Mouse (Mus musculus) small intestine, adult 2 months (tissue): ENCODE results near the gene Cd248. TPM values are rescaled to one million over a fixed set of nuclear protein-coding genes. Genes with fewer than 3 reads are reported as not detected.

Experiments
- H3K27ac ChIP-seq: fragments of 200-500 bp; 2 replicates; pipeline ENCODE4 v1.5.1; 2012; ENCODE audit warnings: low read depth, low read length, control low read depth, inconsistent platforms; ENCODE audit not compliant: insufficient read depth
- H3K27me3 ChIP-seq: fragments of 200-500 bp; 2 replicates; pipeline ENCODE4 v1.6.1; 2012; ENCODE audit warnings: mild to moderate bottlenecking, moderate library complexity, low read length, inconsistent platforms; ENCODE audit not compliant: control insufficient read depth, insufficient read depth
- H3K36me3 ChIP-seq: fragments of 200-500 bp; 2 replicates; pipeline ENCODE4 v1.6.1; 2012; ENCODE audit warnings: mild to moderate bottlenecking, low read length, control low read depth, inconsistent platforms; ENCODE audit not compliant: control insufficient read depth, insufficient read depth
- H3K4me1 ChIP-seq: fragments of 200-500 bp; 2 replicates; pipeline ENCODE4 v1.6.1; 2012; ENCODE audit warnings: low read length, inconsistent platforms, mixed read lengths; ENCODE audit not compliant: control insufficient read depth, insufficient read depth, insufficient read length
- H3K4me3 ChIP-seq: fragments of 200-500 bp; 2 replicates; pipeline ENCODE4 v1.5.1; 2012; ENCODE audit warnings: low read depth, mild to moderate bottlenecking, control low read depth, inconsistent platforms, low read length, moderate library complexity
- CTCF ChIP-seq: fragments of 200-500 bp; IDR thresholded peaks from 2 replicates; pipeline ENCODE4 v1.5.1; 2012; ENCODE audit warnings: low read depth, mild to moderate bottlenecking, control low read depth, inconsistent platforms, low read length, moderate library complexity, mixed read lengths; ENCODE audit not compliant: insufficient replicate concordance, insufficient read length; ENCODE audit errors: extremely low read depth
- POLR2A ChIP-seq: fragments of 200-500 bp; IDR thresholded peaks from 2 replicates; pipeline ENCODE4 v1.6.1; 2012; ENCODE audit warnings: low read depth, mild to moderate bottlenecking, control low read depth, inconsistent platforms, low read length, moderate library complexity
- WGBS: fragments of 180-500 bp; shearing (Covaris S2); methylation state at CpG from one replicate; pipeline ENCODE4 v1.1.7; 2018; 5-methylcytosine and 5-hydroxymethylcytosine counted together
- polyA plus RNA-seq: library from polyadenylated mRNA; depleted of rRNA; stranded (reverse); fragments of >200 nt; gene quantifications from 2 replicates; pipeline ENCODE4 v1.2.3, GENCODE M21; 2012

The Cd248 gene
- polyA plus RNA-seq, 1 experiment, result 3.4 TPM

- Histone ChIP-seq H3K27ac (no peak overlapping the region), H3K27me3 (no peaks in the 10 kb centered on the region), H3K4me3 (no peak overlapping the region), H3K4me1 (peaks cover 5% of the 10 kb centered on the region), H3K36me3 (peaks cover 25% of the 10 kb centered on the region)
- no peak for TF ChIP-seq CTCF
- no peak for TF ChIP-seq POLR2A
- 82% methylated on average over 14 of the region's 14 CpGs for WGBS
Measured at GRCm38 (mm10) chr19:5048138-5049056, 19.5 kb upstream of the Cd248 start.

DNA sequence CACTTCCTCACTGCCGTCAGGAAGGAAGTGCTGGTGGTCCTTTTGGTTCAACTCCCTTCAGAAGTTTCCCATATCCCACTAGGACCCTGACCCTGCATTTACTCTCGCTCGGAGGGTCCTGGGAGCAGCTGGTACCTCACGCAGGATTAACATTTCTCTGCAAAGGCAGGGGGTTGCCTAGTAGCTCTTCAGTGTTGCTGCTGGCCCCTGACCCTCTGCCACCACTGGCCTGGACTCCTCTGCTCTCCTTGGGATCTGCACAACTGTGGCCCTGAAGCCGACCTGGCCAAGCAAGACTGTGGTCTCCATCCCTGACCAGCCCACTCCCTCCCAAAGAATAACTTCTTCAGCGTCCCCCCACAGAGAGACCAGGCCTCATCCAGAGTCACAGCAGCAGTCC lies 18.6 kb upstream of the Cd248 start:
- H3K27ac ChIP-seq, result no peak overlapping the region
- no peak for TF ChIP-seq CTCF
- no peak for TF ChIP-seq POLR2A
- peaks cover 25% of the 10 kb centered on the region for H3K36me3 ChIP-seq
- peaks cover 5% of the 10 kb centered on the region for H3K4me1 ChIP-seq
- no peak overlapping the region for H3K4me3 ChIP-seq
- 91% methylated on average over 6 of the region's 6 CpGs for WGBS
- H3K27me3 ChIP-seq, result no peaks in the 10 kb centered on the region

DNA sequence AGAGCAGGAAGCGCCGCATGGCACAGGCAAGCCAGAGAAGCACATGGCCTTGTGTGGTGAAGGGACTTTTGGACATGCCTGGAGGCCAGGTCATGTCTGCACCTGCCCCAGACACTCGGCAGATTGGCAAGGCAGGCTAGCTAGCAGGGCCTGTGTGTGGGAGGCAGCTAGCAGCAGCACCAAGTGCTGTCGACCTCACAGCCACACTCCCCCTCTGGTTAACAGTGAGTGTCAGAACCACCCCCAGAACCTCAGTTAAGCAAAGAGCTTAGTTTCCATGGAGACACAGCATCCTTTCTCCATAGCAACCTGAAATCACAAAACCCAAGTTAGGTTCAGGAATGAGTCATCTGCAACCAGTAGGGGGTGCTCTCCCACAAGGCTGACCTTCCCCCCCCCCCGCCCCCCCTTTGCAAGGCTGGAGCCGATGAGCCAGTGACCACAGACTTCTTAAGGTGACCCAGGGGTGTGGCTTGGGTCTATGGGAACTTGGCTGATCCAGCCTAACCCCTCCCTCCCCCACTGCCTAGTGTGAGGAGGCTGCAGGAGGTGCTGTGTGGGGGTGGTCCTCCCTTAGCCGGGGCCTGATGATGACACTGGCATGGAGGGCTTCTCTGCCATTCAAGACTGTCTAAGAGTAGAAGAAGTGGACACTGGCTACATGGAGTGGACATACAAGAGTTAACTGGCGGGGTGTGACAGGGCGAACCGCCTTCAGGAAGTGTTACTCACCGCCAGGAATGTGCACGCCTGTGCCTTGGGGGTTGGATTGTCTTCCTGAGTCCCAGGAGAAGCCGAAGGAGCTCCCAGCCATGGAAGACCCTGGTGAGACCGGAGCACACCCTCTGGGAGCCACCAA lies 17.6 kb upstream of the Cd248 start, which contains the start of gene Rin1:
Rin1 (plus strand) TSS at position 435 of the 859 bp plus-strand sequence.
- WGBS, result 16% methylated on average over 14 of the region's 14 CpGs
- Histone ChIP-seq H3K36me3 (peaks cover 25% of the 10 kb centered on the region), H3K27ac (peak within 1 kb of the TSS; percentile 44; the same call in 1 of the 2 replicates), H3K4me1 (peaks cover 5% of the 10 kb centered on the region), H3K4me3 (peak within 1 kb of the TSS; percentile 65), H3K27me3 (no peaks in the 10 kb centered on the region)
- TF ChIP-seq CTCF, result peak; percentile 40; the same call in 1 of the 2 replicates
- no peak for TF ChIP-seq POLR2A

DNA sequence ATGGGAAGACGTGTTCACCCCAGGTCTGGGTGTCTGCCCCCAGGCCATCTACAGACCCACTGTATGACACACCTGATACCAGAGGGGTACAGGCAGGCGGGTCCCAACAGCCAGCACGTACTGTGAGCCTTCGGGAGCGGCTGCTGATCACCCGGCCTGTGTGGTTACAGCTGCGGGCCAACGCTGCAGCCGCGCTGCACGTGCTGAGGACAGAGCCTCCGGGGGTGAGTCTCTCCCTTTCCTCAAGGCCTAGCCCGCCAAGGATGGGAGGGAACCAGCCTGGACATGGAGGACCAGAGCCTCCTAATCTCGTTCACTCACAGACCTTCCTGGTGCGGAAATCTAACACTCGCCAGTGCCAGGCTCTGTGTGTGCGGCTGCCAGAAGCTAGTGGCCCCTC lies 16.8 kb upstream of the Cd248 start:
- peak overlapping the region; percentile 65 for H3K4me3 ChIP-seq
- no peaks in the 10 kb centered on the region for H3K27me3 ChIP-seq
- peak overlapping the region; percentile 18; the same call in 1 of the 2 replicates for H3K27ac ChIP-seq
- peaks cover 5% of the 10 kb centered on the region for H3K4me1 ChIP-seq
- no peak for TF ChIP-seq POLR2A
- peaks cover 23% of the 10 kb centered on the region for H3K36me3 ChIP-seq
- whole genome bisulfite sequencing, result 6% methylated on average over 17 of the region's 17 CpGs

DNA sequence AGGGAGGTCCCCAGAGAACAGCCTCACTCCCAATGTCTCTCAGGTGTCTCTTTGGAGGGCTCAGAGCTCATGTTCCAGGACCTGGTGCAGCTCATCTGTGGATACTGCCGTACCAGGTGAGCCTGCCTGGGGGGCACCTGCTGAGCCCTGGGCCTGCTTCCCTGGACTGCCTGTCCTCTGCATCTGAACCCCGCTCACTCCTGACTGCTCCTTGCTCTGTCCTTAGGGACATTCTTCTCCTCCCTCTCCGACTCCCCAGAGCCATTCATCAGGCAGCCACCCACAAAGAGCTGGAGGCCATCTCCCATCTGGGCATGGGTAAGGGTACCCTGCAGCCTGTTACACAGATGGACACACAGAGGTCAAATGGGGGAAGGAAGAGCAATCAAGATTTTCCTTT lies 16.4 kb upstream of the Cd248 start:
- peaks cover 20% of the 10 kb centered on the region for H3K36me3 ChIP-seq
- TF ChIP-seq POLR2A (no peak), CTCF (no peak)
- H3K4me1 ChIP-seq, result peaks cover 5% of the 10 kb centered on the region
- 96% methylated on average over 3 of the region's 3 CpGs for WGBS
- H3K27ac ChIP-seq, result no peak overlapping the region
- peak overlapping the region; percentile 65 for H3K4me3 ChIP-seq
- H3K27me3 ChIP-seq, result no peaks in the 10 kb centered on the region

- no peak overlapping the region for H3K27ac ChIP-seq
- no peak overlapping the region for H3K4me3 ChIP-seq
- H3K36me3 ChIP-seq, result peaks cover 13% of the 10 kb centered on the region; the same call in 1 of the 2 replicates
- no peaks in the 10 kb centered on the region for H3K27me3 ChIP-seq
- H3K4me1 ChIP-seq, result peaks cover 5% of the 10 kb centered on the region
- TF ChIP-seq POLR2A (no peak), CTCF (no peak)
- WGBS, result 78% methylated on average over 25 of the region's 25 CpGs
Measured at GRCm38 (mm10) chr19:5052166-5052822, 15.6 kb upstream of the Cd248 start.

GRCm38 (mm10) chr19:5052853-5053252 lies 15.0 kb upstream of the Cd248 start:
- Histone ChIP-seq H3K36me3 (peaks cover 8% of the 10 kb centered on the region; the same call in 1 of the 2 replicates), H3K4me3 (no peak overlapping the region), H3K4me1 (peaks cover 5% of the 10 kb centered on the region), H3K27me3 (no peaks in the 10 kb centered on the region), H3K27ac (no peak overlapping the region)
- TF ChIP-seq CTCF, result no peak
- TF ChIP-seq POLR2A, result no peak
- 91% methylated on average over 17 of the region's 17 CpGs for WGBS
